Mouse (Mus musculus): ENCODE data around the gene Engase. TPM values are rescaled to one million over a fixed set of nuclear protein-coding genes. Genes with fewer than 3 reads are reported as not detected.
A peak's percentile ranks its signal among the peaks of the same experiment; 100 is the strongest.

The Engase gene
- polyA plus RNA-seq, 1 experiment, result 2.9 TPM

DNA sequence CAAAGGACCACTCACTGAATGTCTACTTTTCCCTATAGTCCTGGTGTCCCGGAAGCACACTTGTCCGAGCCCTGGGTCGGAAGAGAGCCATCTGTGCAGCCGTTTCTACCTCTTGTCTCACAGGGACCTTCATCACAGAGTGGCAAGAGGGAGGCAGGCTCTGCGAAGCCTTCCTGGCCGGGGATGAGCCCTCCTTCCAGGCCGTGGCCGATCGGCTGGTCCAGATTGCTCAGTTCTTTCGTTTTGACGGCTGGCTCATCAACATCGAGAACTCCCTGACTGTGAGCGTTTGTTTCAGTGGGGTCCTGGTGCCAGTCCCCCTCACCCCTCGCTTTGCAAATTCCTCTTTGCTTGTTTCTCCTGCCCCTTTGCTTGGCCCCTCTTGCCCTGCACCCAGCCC is 5.1 kb downstream of the Engase start:
- peaks cover 7% of the 10 kb centered on the region for H3K4me1 ChIP-seq (ENCODE audit: control insufficient read depth, insufficient read depth, low read length)

GRCm38 (mm10) chr11:118484169-118484568 is 7.5 kb downstream of the Engase start:
- no peak for TF ChIP-seq POLR2A (IDR thresholded peaks at IDR 0.05; ENCODE audit: control insufficient read depth, low read depth, low read length)
- no peak for TF ChIP-seq CTCF (IDR thresholded peaks at IDR 0.05; ENCODE audit: control insufficient read depth, insufficient read depth, insufficient replicate concordance, low read depth, low read length)
- H3K36me3 ChIP-seq (ENCODE audit: control insufficient read depth, insufficient read depth, low read length), result no peaks in the 10 kb centered on the region
- H3K4me3 ChIP-seq (ENCODE audit: control insufficient read depth, low read depth, low read length), result no peak overlapping the region
- no peaks in the 10 kb centered on the region for H3K4me1 ChIP-seq (ENCODE audit: control insufficient read depth, insufficient read depth, low read length)
- no peaks in the 10 kb centered on the region for H3K27me3 ChIP-seq (ENCODE audit: control insufficient read depth, insufficient read depth, low read length)
- H3K27ac ChIP-seq (ENCODE audit: control insufficient read depth, insufficient read depth, low read depth, low read length), result no peak overlapping the region

More for the DNA sequence above, 5.1 kb downstream of the Engase start:
- H3K36me3 ChIP-seq (ENCODE audit: control insufficient read depth, insufficient read depth, low read length), result no peaks in the 10 kb centered on the region
- no peak overlapping the region for H3K27ac ChIP-seq (ENCODE audit: control insufficient read depth, insufficient read depth, low read depth, low read length)
- TF ChIP-seq POLR2A (IDR thresholded peaks at IDR 0.05; ENCODE audit: control insufficient read depth, low read depth, low read length), result no peak
- no peak for TF ChIP-seq CTCF (IDR thresholded peaks at IDR 0.05; ENCODE audit: control insufficient read depth, insufficient read depth, insufficient replicate concordance, low read depth, low read length)
- no peak overlapping the region for H3K4me3 ChIP-seq (ENCODE audit: control insufficient read depth, low read depth, low read length)
- H3K27me3 ChIP-seq (ENCODE audit: control insufficient read depth, insufficient read depth, low read length), result no peaks in the 10 kb centered on the region

DNA sequence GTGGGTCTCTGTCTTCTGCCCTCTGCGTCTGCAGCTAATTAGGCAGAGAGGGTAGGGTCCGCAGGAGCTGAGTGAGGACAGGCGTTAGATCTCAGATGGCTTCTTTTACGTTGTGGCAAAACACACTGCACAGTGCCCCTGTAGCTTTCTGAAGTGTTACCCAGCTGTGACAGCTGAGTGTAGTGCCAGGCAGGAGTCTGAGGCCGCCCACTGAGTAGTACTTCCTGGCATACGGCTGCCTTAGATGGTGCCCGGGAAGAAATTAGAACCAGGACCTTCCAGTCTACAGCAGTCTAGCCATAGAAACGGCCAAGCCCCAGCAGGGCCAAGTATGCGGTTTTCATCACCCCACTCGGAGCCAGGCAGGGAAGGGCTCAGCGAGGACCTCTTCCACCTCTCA is 8.7 kb downstream of the Engase start:
- Histone ChIP-seq H3K4me1 (ENCODE audit: control insufficient read depth, insufficient read depth, low read length) (peaks cover 3% of the 10 kb centered on the region), H3K4me3 (ENCODE audit: control insufficient read depth, low read depth, low read length) (no peak overlapping the region), H3K36me3 (ENCODE audit: control insufficient read depth, insufficient read depth, low read length) (no peaks in the 10 kb centered on the region), H3K27ac (ENCODE audit: control insufficient read depth, insufficient read depth, low read depth, low read length) (no peak overlapping the region), H3K27me3 (ENCODE audit: control insufficient read depth, insufficient read depth, low read length) (peaks cover 3% of the 10 kb centered on the region; the same call in 1 of the 2 replicates)
- no peak for TF ChIP-seq CTCF (IDR thresholded peaks at IDR 0.05; ENCODE audit: control insufficient read depth, insufficient read depth, insufficient replicate concordance, low read depth, low read length)
- no peak for TF ChIP-seq POLR2A (IDR thresholded peaks at IDR 0.05; ENCODE audit: control insufficient read depth, low read depth, low read length)

DNA sequence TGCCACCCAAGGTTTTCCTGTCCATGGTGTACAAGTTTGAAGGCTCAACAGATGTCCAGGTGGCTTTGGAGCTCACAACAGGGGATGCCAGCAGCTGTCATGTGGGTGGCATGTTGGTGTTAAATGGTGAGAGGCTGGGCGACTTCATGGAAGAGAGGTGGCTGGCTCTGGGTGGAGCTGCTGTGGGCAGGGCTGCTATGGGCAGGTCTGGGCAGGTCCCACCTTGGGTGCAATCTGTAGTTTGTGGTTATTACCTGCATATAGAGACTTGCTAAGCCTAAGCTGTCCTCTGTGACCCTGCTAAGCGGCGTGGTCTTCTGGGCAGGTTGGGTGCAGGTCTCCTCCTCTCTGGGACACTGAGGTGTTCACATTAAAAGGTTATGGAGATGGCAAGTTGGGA is 9.2 kb downstream of the Engase start:
- no peak overlapping the region for H3K4me3 ChIP-seq (ENCODE audit: control insufficient read depth, low read depth, low read length)
- H3K36me3 ChIP-seq (ENCODE audit: control insufficient read depth, insufficient read depth, low read length), result no peaks in the 10 kb centered on the region
- H3K27me3 ChIP-seq (ENCODE audit: control insufficient read depth, insufficient read depth, low read length), result peaks cover 3% of the 10 kb centered on the region; the same call in 1 of the 2 replicates
- no peak overlapping the region for H3K27ac ChIP-seq (ENCODE audit: control insufficient read depth, insufficient read depth, low read depth, low read length)
- H3K4me1 ChIP-seq (ENCODE audit: control insufficient read depth, insufficient read depth, low read length), result peaks cover 7% of the 10 kb centered on the region
- TF ChIP-seq POLR2A (IDR thresholded peaks at IDR 0.05; ENCODE audit: control insufficient read depth, low read depth, low read length) (no peak), CTCF (IDR thresholded peaks at IDR 0.05; ENCODE audit: control insufficient read depth, insufficient read depth, insufficient replicate concordance, low read depth, low read length) (no peak)

DNA sequence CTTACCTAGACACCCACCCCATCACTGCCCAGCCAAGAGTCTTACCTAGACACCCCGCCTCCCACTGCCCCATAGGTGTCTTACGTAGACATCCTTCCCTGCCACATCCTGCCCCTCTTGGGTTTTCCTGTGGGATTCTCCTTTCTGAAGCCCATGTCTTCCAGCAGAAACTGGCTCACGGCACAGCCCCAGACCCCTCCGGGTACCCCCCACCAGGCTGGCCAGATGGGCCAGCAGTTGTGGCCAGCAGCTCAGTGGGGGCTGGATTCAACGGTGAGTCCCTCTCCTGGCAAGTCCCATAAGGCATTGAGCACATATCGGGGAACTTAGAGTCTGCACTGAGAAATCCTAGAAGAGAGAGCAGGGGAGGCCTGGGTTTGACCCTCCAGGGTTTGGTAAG is 9.7 kb downstream of the Engase start:
- no peaks in the 10 kb centered on the region for H3K36me3 ChIP-seq (ENCODE audit: control insufficient read depth, insufficient read depth, low read length)

GRCm38 (mm10) chr11:118486881-118487772 is 10.5 kb downstream of the Engase start:
- Histone ChIP-seq H3K27ac (ENCODE audit: control insufficient read depth, insufficient read depth, low read depth, low read length) (no peak overlapping the region), H3K36me3 (ENCODE audit: control insufficient read depth, insufficient read depth, low read length) (no peaks in the 10 kb centered on the region), H3K27me3 (ENCODE audit: control insufficient read depth, insufficient read depth, low read length) (peaks cover 3% of the 10 kb centered on the region; the same call in 1 of the 2 replicates), H3K4me3 (ENCODE audit: control insufficient read depth, low read depth, low read length) (no peak overlapping the region), H3K4me1 (ENCODE audit: control insufficient read depth, insufficient read depth, low read length) (peaks cover 7% of the 10 kb centered on the region)
- TF ChIP-seq POLR2A (IDR thresholded peaks at IDR 0.05; ENCODE audit: control insufficient read depth, low read depth, low read length), result no peak
- TF ChIP-seq CTCF (IDR thresholded peaks at IDR 0.05; ENCODE audit: control insufficient read depth, insufficient read depth, insufficient replicate concordance, low read depth, low read length), result no peak

More for the DNA sequence above, 9.7 kb downstream of the Engase start:
- peaks cover 3% of the 10 kb centered on the region; the same call in 1 of the 2 replicates for H3K27me3 ChIP-seq (ENCODE audit: control insufficient read depth, insufficient read depth, low read length)
- no peak for TF ChIP-seq CTCF (IDR thresholded peaks at IDR 0.05; ENCODE audit: control insufficient read depth, insufficient read depth, insufficient replicate concordance, low read depth, low read length)
- no peak for TF ChIP-seq POLR2A (IDR thresholded peaks at IDR 0.05; ENCODE audit: control insufficient read depth, low read depth, low read length)
- H3K4me1 ChIP-seq (ENCODE audit: control insufficient read depth, insufficient read depth, low read length), result peaks cover 7% of the 10 kb centered on the region
- H3K27ac ChIP-seq (ENCODE audit: control insufficient read depth, insufficient read depth, low read depth, low read length), result no peak overlapping the region
- no peak overlapping the region for H3K4me3 ChIP-seq (ENCODE audit: control insufficient read depth, low read depth, low read length)

DNA sequence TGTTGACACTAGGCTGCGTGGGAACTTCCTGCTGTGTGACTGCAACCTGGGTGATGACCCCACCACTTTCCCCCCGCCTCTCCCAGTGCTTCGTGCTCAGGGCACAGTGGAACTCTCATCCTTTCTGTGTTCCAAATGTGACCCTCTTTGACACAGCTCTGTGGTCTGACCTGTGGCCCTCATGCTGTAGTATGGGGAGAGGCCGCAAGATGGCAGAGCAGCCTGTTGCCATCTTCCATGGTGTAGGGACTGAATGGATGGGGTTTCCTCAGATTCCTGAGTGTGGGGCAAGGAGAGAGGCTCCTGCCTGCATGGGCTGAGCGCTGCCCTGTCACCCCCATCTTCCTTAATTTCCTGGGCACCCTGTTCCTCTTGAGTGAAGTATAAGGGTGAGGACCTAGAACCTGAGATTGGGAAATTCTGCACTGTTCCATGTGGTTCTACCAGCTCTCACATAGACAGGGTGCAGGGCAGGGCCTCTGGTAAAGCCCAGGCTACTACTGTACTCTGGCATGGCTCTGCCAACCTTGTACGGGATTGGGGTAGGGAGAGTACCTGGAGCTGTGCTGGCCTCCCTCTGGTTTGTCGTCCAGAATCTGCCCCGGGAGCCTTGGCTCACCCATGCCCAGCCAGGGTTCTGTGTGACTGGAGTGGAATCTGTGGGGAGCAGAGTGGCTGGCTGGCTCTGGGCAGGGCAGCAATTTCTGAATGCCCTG is 11.7 kb downstream of the Engase start:
- peaks cover 7% of the 10 kb centered on the region for H3K4me1 ChIP-seq (ENCODE audit: control insufficient read depth, insufficient read depth, low read length)
- no peak for TF ChIP-seq POLR2A (IDR thresholded peaks at IDR 0.05; ENCODE audit: control insufficient read depth, low read depth, low read length)
- peak; percentile 6; the same call in 1 of the 2 replicates for TF ChIP-seq CTCF (IDR thresholded peaks at IDR 0.05; ENCODE audit: control insufficient read depth, insufficient read depth, insufficient replicate concordance, low read depth, low read length)
- H3K36me3 ChIP-seq (ENCODE audit: control insufficient read depth, insufficient read depth, low read length), result no peaks in the 10 kb centered on the region
- H3K27me3 ChIP-seq (ENCODE audit: control insufficient read depth, insufficient read depth, low read length), result peaks cover 3% of the 10 kb centered on the region; the same call in 1 of the 2 replicates
- H3K4me3 ChIP-seq (ENCODE audit: control insufficient read depth, low read depth, low read length), result no peak overlapping the region
- H3K27ac ChIP-seq (ENCODE audit: control insufficient read depth, insufficient read depth, low read depth, low read length), result no peak overlapping the region

Measured in testis, adult 2 months (tissue).